Mouse (Mus musculus) lung, adult 2 months (tissue): Measurements from ENCODE around the gene Pard6b.

ENCODE experiments used
- CTCF ChIP-seq: fragments of 200-500 bp; IDR thresholded peaks from 2 replicates; pipeline ENCODE4 v1.5.1; 2011; ENCODE audit warnings: mild to moderate bottlenecking, low read length, control low read depth; ENCODE audit not compliant: insufficient read depth
- POLR2A ChIP-seq: fragments of 200-500 bp; IDR thresholded peaks from 2 replicates; pipeline ENCODE4 v1.6.1; 2011; ENCODE audit warnings: low read depth, mild to moderate bottlenecking, control low read depth, low read length, borderline replicate concordance; ENCODE audit errors: extremely low read depth

DNA sequence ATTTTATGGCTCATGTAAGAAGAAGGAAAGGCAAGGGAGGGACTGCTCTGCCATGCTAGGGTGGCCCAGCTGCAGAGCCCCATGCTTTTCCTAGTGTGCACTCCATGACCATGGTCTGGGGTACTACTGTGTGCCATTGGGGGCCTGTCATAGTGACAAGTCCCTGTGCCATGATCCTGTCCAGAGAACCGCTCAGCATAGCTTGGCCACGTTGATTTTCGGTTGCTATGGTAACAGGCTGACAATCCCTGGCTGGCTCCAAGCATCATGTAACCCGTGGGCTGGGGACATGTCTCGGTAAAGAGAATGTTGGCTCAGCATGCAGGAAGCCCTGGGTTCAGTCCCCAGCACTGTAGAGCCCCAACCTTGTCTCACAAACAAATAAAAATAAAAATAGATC is 63.0 kb downstream of the Pard6b start:
- TF ChIP-seq POLR2A (no peak), CTCF (no peak)
